Mouse (Mus musculus) C3H10T1/2 (cell line): ENCODE measurements around the gene Trim30c. TPM values are rescaled to one million over a fixed set of nuclear protein-coding genes. Genes with fewer than 3 reads are reported as not detected.

Experiments used
- polyA plus RNA-seq, 2 experiments: library from polyadenylated mRNA; unstranded; fragments of >200 nt; fragmentation: generic; extraction: Trizol; gene quantifications; one replicate each; pipeline ENCODE4 v1.2.1; 2012; ENCODE audit warnings: missing spikeins in 2 of 2

Gene Trim30c
- polyA plus RNA-seq, result not detected

GRCm38 (mm10) chr7:104400698-104401097 is at the start of gene Trim30c:
TSS of gene Trim30c (minus strand) at chr7:104400837.

GRCm38 (mm10) chr7:104369736-104370414 is 30.8 kb downstream of the Trim30c start, which contains the start of gene Trim30b:
TSS of gene Trim30b (minus strand) at chr7:104369884.

GRCm38 (mm10) chr7:104352717-104353599 is 47.7 kb downstream of the Trim30c start, which contains the start of gene Trim12c:
TSS of gene Trim12c (minus strand) at chr7:104353362.

Other genes starting within 250 kb of the Trim30c start
- not detected for gene Olfm5, start 236.0 kb downstream of the Trim30c start, polyA plus RNA-seq
- gene Olfr648, start 217.4 kb downstream of the Trim30c start, polyA plus RNA-seq, result under 1 TPM in 1 of 2 experiments, not detected in 1; 0.01 TPM
- not detected for gene Olfr649, start 204.9 kb downstream of the Trim30c start, polyA plus RNA-seq
- gene Trim6, start 182.0 kb downstream of the Trim30c start, polyA plus RNA-seq, result under 1 TPM; 0.07 to 0.15 TPM
- gene Trim34a, start 156.4 kb downstream of the Trim30c start, polyA plus RNA-seq, result under 1 TPM; 0.01 to 0.54 TPM
- gene Trim5, start 112.7 kb downstream of the Trim30c start, polyA plus RNA-seq, result not detected
- under 1 TPM in 1 of 2 experiments, not detected in 1; 0.01 TPM for gene Trim12a, start 85.4 kb downstream of the Trim30c start, polyA plus RNA-seq
- under 1 TPM in 1 of 2 experiments, not detected in 1; 0.92 TPM for gene Trim34b, start 71.4 kb downstream of the Trim30c start, polyA plus RNA-seq
- gene Trim12c, start 47.5 kb downstream of the Trim30c start, polyA plus RNA-seq, result 1 to 10 TPM in 1 of 2 experiments, under 1 TPM in 1; 0.13 to 3.7 TPM
- not detected for gene Trim30b, start 31.0 kb downstream of the Trim30c start, polyA plus RNA-seq
- gene Trim30a, start 64.4 kb upstream of the Trim30c start, polyA plus RNA-seq, result 1 to 10 TPM in 1 of 2 experiments, not detected in 1; 1.7 TPM
- gene Trim30d, start 107.0 kb upstream of the Trim30c start, polyA plus RNA-seq, result under 1 TPM in 1 of 2 experiments, not detected in 1; 0.73 TPM
- not detected for gene Olfr651, start 149.3 kb upstream of the Trim30c start, polyA plus RNA-seq
- gene Olfr652, start 160.1 kb upstream of the Trim30c start, polyA plus RNA-seq, result not detected
- not detected for gene Olfr653, start 176.5 kb upstream of the Trim30c start, polyA plus RNA-seq
- not detected for gene Olfr654, start 186.2 kb upstream of the Trim30c start, polyA plus RNA-seq
- gene Olfr655, start 200.9 kb upstream of the Trim30c start, polyA plus RNA-seq, result not detected
- not detected for gene Olfr656, start 213.1 kb upstream of the Trim30c start, polyA plus RNA-seq
- not detected for gene Olfr657, start 224.0 kb upstream of the Trim30c start, polyA plus RNA-seq
- not detected for gene Olfr658, start 246.5 kb upstream of the Trim30c start, polyA plus RNA-seq